Mouse (Mus musculus) adrenal gland, postnatal 4 days (tissue): ENCODE measurements around the gene Znrf4. TPM values are rescaled to one million over a fixed set of nuclear protein-coding genes. Genes with fewer than 3 reads are reported as not detected.
"Not testable (repeated sequence)": the region's sequence is repeated elsewhere in the genome, so short reads cannot be mapped to it uniquely, and the experiment has no call there.

ENCODE experiments used
- DNase-seq, 2 experiments: peaks; one replicate each; pipeline ENCODE4 v3.0.0; 2021 to 2022; ENCODE audit warnings: low spot score in 2 of 2, mixed read lengths in 2 of 2
- total RNA-seq, 2 experiments: library from RNA; stranded (reverse); gene quantifications; 2 replicates each; pipeline ENCODE4 v1.2.3; 2021

Gene Znrf4
- total RNA-seq, 2 experiments from 2014 or later, result not detected

GRCm38 (mm10) chr17:56536192-56536591 is 24.0 kb upstream of the Znrf4 start:
- DNase-seq, result no peak

- no peak for DNase-seq
Measured at GRCm38 (mm10) chr17:56524943-56525342, 12.7 kb upstream of the Znrf4 start.

GRCm38 (mm10) chr17:56522744-56523143 is 10.5 kb upstream of the Znrf4 start:
- DNase-seq, result no peak

- DNase-seq, result no peak
Measured at GRCm38 (mm10) chr17:56515690-56516410, 3.6 kb upstream of the Znrf4 start.

- DNase-seq, result no peak
Measured at GRCm38 (mm10) chr17:56514916-56515315, 2.7 kb upstream of the Znrf4 start.

GRCm38 (mm10) chr17:56514330-56514729 is 2.1 kb upstream of the Znrf4 start:
- DNase-seq, result no peak

GRCm38 (mm10) chr17:56511707-56512090 is 532 bp downstream of the Znrf4 start:
- DNase-seq, result no peak

GRCm38 (mm10) chr17:56510970-56511706 is 1.1 kb downstream of the Znrf4 start:
- DNase-seq, result no peak

GRCm38 (mm10) chr17:56510473-56510969 is 1.7 kb downstream of the Znrf4 start:
- DNase-seq, result no peak

GRCm38 (mm10) chr17:56509707-56510472 is 2.3 kb downstream of the Znrf4 start:
- no peak for DNase-seq

- DNase-seq, result no peak
Measured at GRCm38 (mm10) chr17:56509021-56509640, 3.1 kb downstream of the Znrf4 start.

- peak; percentile 77 to 84 for DNase-seq
Measured at GRCm38 (mm10) chr17:56507161-56508068, 4.8 kb downstream of the Znrf4 start.

GRCm38 (mm10) chr17:56506417-56507065 is 5.7 kb downstream of the Znrf4 start:
- DNase-seq, result no peak

- DNase-seq, result no peak
Measured at GRCm38 (mm10) chr17:56505401-56505800, 6.8 kb downstream of the Znrf4 start.

- no peak for DNase-seq
Measured at GRCm38 (mm10) chr17:56502526-56502925, 9.7 kb downstream of the Znrf4 start.

- not testable (repeated sequence) for DNase-seq
Measured at GRCm38 (mm10) chr17:56501635-56502400, 10.4 kb downstream of the Znrf4 start.

GRCm38 (mm10) chr17:56499229-56499628 is 13.0 kb downstream of the Znrf4 start:
- no peak for DNase-seq

GRCm38 (mm10) chr17:56494480-56494879 is 17.8 kb downstream of the Znrf4 start:
- no peak for DNase-seq

GRCm38 (mm10) chr17:56493841-56494240 is 18.4 kb downstream of the Znrf4 start:
- DNase-seq, result no peak
